Mouse (Mus musculus): Measurements from ENCODE around the gene Xrcc5. TPM values are rescaled to one million over a fixed set of nuclear protein-coding genes. Genes with fewer than 3 reads are reported as not detected.

Xrcc5 gene
- polyA plus RNA-seq (2012; rRNA removed), result 31.8 and 35.9 TPM in 2 replicates

DNA sequence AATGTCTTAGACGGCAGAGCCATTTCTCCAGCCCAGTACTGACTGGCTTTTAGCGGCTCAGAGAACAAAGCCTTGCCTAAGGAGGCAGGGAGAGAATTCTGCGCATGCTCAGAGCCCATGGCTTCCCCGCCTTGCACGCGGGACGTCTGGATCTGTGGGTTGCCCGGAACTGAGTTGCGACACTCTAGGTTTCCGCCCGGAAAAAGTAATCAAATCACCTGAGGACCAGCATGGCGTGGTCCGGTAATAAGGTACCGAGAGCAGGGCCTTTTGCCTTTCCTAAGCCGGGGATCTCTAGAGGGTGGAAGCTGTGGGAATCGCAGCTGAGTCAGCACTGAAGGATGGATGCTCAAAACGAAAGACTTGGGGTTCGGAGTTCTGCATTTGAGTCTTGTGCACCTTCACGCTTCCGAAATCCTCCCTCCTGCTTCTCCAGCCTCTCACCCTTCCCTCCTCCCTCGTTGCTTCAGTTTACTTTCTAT lies at the start of gene Xrcc5:
TSS of gene Xrcc5 (plus strand) at position 105 of the 482 bp plus-strand sequence.

DNA sequence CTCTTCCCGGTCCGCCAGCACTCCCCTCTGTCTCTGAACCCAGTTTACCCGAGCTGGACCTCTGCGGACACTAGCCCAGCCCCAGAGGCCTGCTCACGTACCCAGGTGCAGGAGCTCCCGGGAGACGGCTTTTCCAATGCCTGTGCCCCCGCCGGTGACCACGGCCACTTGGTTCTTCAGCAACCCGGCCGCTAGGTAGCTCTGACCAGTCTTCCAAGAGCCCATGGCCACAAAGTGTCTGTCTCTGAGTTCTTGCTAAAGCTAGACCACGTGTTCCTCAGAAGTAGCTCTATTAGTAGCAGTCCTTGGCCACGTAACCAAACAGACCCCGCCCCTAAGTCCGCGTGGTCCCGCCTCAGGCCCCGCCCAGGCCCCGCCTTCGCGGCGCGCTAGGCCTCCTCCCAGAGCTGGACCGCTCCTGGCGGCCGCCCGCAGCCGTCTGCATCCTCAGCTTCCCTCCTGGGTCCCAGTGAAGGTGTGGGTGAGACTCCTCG lies 23.2 kb upstream of the Xrcc5 start, which contains the start of the genes Pecr and Tmem169:
TSS of gene Pecr (minus strand) at position 323 of the 494 bp plus-strand sequence.
TSS of gene Tmem169 (plus strand) at position 378 of the 494 bp plus-strand sequence.

Other genes with a start within 250 kb of the Xrcc5 start
- gene Mreg, start 95.1 kb upstream of the Xrcc5 start, polyA plus RNA-seq (2012; rRNA removed), result 2.4 and 4.6 TPM in 2 replicates
- gene Pecr, start 23.1 kb upstream of the Xrcc5 start, polyA plus RNA-seq (2012; rRNA removed), result 8.0 and 12.3 TPM in 2 replicates
- 11.2 and 23.5 TPM in 2 replicates for gene Tmem169, start 23.1 kb upstream of the Xrcc5 start, polyA plus RNA-seq (2012; rRNA removed)
- 0.53 and 1.1 TPM in 2 replicates for gene March4, start 229.5 kb downstream of the Xrcc5 start, polyA plus RNA-seq (2012; rRNA removed)